In genomic region chr5:125147124-125147523, GRCm38 (mm10) we compare ENCODE assay signal across 18 mouse cellular contexts. TPM values are rescaled to one million over a fixed set of nuclear protein-coding genes. Genes with fewer than 3 reads are reported as not detected.
DNase-seq lines count a peak whose midpoint lies in the region; ATAC-seq and TF ChIP-seq lines count a peak whose summit lies in the region.
"Had no signal": no experiment of that assay in that cellular context is flagged by ENCODE, and none has a peak within 500 bp of the region (broad histone marks: within the 10 kb centered on the region; RNA-seq: fewer than 3 reads in every experiment).

No protein-coding gene starts in this region.

- no peaks in the 10 kb centered on the region for H3K36me3 ChIP-seq in heart, embryonic 13.5 days
- H3K36me3 ChIP-seq in neural tube, embryonic 13.5 days, result no peaks in the 10 kb centered on the region
- 0 out of 2 replicates have a peak, but pooled peaks cover 3% of the 10 kb centered on the region for H3K36me3 ChIP-seq in forebrain, embryonic 14.5 days (ENCODE audit: control insufficient read depth, insufficient read depth, low read length)
- no peaks in the 10 kb centered on the region for H3K36me3 ChIP-seq in stomach, embryonic 16.5 days (ENCODE audit: control insufficient read depth, insufficient read depth, low read length)
- H3K36me3 ChIP-seq: liver, embryonic 15.5 days had no signal

- ATAC-seq in heart, embryonic 13.5 days (ENCODE audit: extremely low read depth, insufficient number of reproducible peaks, low FRiP score, low TSS enrichment), result no peak
- ATAC-seq in neural tube, embryonic 13.5 days (ENCODE audit: low read depth), result no peak
- ATAC-seq in forebrain, embryonic 14.5 days, result no peak
- ATAC-seq in stomach, embryonic 16.5 days (ENCODE audit: insufficient read depth, low FRiP score), result no peak
- ATAC-seq: hindbrain, embryonic 16.5 days had no signal

- H3K4me3 ChIP-seq in heart, embryonic 13.5 days, result no peak overlapping the region
- H3K4me3 ChIP-seq in neural tube, embryonic 13.5 days, result no peak overlapping the region
- H3K4me3 ChIP-seq in forebrain, embryonic 14.5 days (ENCODE audit: low read depth, low read length), result no peak overlapping the region
- H3K4me3 ChIP-seq in stomach, embryonic 16.5 days (replicated peaks; ENCODE audit: low read length), result no peak overlapping the region
- no peak overlapping the region for H3K4me3 ChIP-seq in cerebellum, adult 2 months (replicated peaks; ENCODE audit: insufficient read depth, low read depth, low read length)
- H3K4me3 ChIP-seq: heart, adult 2 months; liver, embryonic 15.5 days had no signal

- DNase-seq in heart, postnatal 14 days, result no peak
- DNase-seq in neural tube, embryonic 10.5 days (ENCODE audit: extremely low spot score, low spot score), result no peak
- DNase-seq in forebrain, embryonic 14.5 days (ENCODE audit: low spot score), result no peak
- DNase-seq in left cerebral cortex, postnatal 25 days (ENCODE audit: low spot score in 2 of 2), result no peak
- DNase-seq in cerebellum, adult 2 months, result no peak
- DNase-seq: adrenal gland, adult 8-10 months; cerebellum, adult 8-10 months; gastrocnemius, postnatal 10 days; heart, adult 2 months; kidney, adult 11 months; kidney, postnatal 14 days; midbrain, embryonic 14.5 days had no signal

- no peaks in the 10 kb centered on the region for H3K27me3 ChIP-seq in heart, embryonic 13.5 days (replicated peaks)
- no peaks in the 10 kb centered on the region for H3K27me3 ChIP-seq in neural tube, embryonic 13.5 days
- no peaks in the 10 kb centered on the region for H3K27me3 ChIP-seq in forebrain, embryonic 14.5 days (replicated peaks; ENCODE audit: control insufficient read depth, insufficient read depth, low read length)
- no peaks in the 10 kb centered on the region for H3K27me3 ChIP-seq in stomach, embryonic 16.5 days (ENCODE audit: control insufficient read depth, insufficient read depth, low read length)
- no peaks in the 10 kb centered on the region for H3K27me3 ChIP-seq in cerebellum, adult 2 months (ENCODE audit: control insufficient read depth, insufficient read depth, low read length)
- H3K27me3 ChIP-seq: liver, embryonic 15.5 days had no signal

- H3K9ac ChIP-seq in heart, embryonic 13.5 days, result 0 out of 2 replicates have a peak overlapping the region, but pooled peaks have one; percentile 4
- H3K9ac ChIP-seq in neural tube, embryonic 13.5 days, result 0 out of 2 replicates have a peak overlapping the region, but pooled peaks have one; percentile 26
- H3K9ac ChIP-seq in forebrain, embryonic 14.5 days (ENCODE audit: low read length), result no peak overlapping the region
- H3K9ac ChIP-seq in stomach, embryonic 16.5 days (ENCODE audit: low read length), result no peak overlapping the region
- H3K9ac ChIP-seq: liver, embryonic 15.5 days had no signal

- TF ChIP-seq CTCF in cerebellum, adult 2 months (IDR thresholded peaks at IDR 0.05; ENCODE audit: borderline replicate concordance, insufficient read depth, low read depth, low read length), result no peak

- H3K27ac ChIP-seq in heart, embryonic 13.5 days (replicated peaks), result peak overlapping the region; percentile 44; the same call in 1 of the 2 replicates
- H3K27ac ChIP-seq in neural tube, embryonic 13.5 days (replicated peaks), result peak overlapping the region; percentile 98
- peak overlapping the region; percentile 80; the same call in 1 of the 2 replicates for H3K27ac ChIP-seq in forebrain, embryonic 14.5 days (ENCODE audit: low read depth, low read length)
- peak overlapping the region; percentile 19; the same call in 1 of the 2 replicates for H3K27ac ChIP-seq in stomach, embryonic 16.5 days (ENCODE audit: low read length)
- no peak overlapping the region for H3K27ac ChIP-seq in cerebellum, adult 2 months (ENCODE audit: insufficient read depth, low read length)
- H3K27ac ChIP-seq: heart, adult 2 months; liver, embryonic 15.5 days; macrophage had no signal

- no peaks in the 10 kb centered on the region for H3K9me3 ChIP-seq in heart, embryonic 13.5 days
- H3K9me3 ChIP-seq in neural tube, embryonic 13.5 days, result no peaks in the 10 kb centered on the region
- no peaks in the 10 kb centered on the region for H3K9me3 ChIP-seq in forebrain, embryonic 14.5 days (replicated peaks; ENCODE audit: control insufficient read depth, low read length)
- no peaks in the 10 kb centered on the region for H3K9me3 ChIP-seq in stomach, embryonic 16.5 days (replicated peaks; ENCODE audit: control insufficient read depth, low read length)
- H3K9me3 ChIP-seq: liver, embryonic 15.5 days had no signal

- peaks cover 96% of the 10 kb centered on the region for H3K4me1 ChIP-seq in heart, embryonic 13.5 days
- H3K4me1 ChIP-seq in neural tube, embryonic 13.5 days (replicated peaks), result peaks cover 90% of the 10 kb centered on the region
- peaks cover 67% of the 10 kb centered on the region for H3K4me1 ChIP-seq in forebrain, embryonic 14.5 days (ENCODE audit: control insufficient read depth, insufficient read depth, low read length)
- peaks cover 76% of the 10 kb centered on the region for H3K4me1 ChIP-seq in stomach, embryonic 16.5 days (ENCODE audit: control insufficient read depth, insufficient read depth, low read length)
- H3K4me1 ChIP-seq in cerebellum, adult 2 months (ENCODE audit: control insufficient read depth, insufficient read depth, low read length), result peaks cover 75% of the 10 kb centered on the region

- intact Hi-C loops in heart, postnatal 14 days (cut with DNase I), result no loop called here
- intact Hi-C loops in left cerebral cortex, postnatal 25 days (cut with DNase I), result no loop called here

- WGBS in heart, embryonic 13.5 days, result 75% methylated on average over 5 of the region's 5 CpGs
- WGBS in neural tube, embryonic 13.5 days, result 92% methylated on average over 4 of the region's 5 CpGs
- 91% methylated on average over 4 of the region's 5 CpGs for WGBS in forebrain, embryonic 14.5 days
- WGBS in stomach, embryonic 16.5 days, result 84% methylated on average over 4 of the region's 5 CpGs
- 92% methylated on average over 5 of the region's 5 CpGs for WGBS in cerebellum, adult 2 months

- no peak for TF ChIP-seq POLR2A in cerebellum, adult 2 months (IDR thresholded peaks at IDR 0.05; ENCODE audit: borderline replicate concordance, insufficient read depth, low read length)

- H3K4me2 ChIP-seq in heart, embryonic 13.5 days, result no peak overlapping the region
- no peak overlapping the region for H3K4me2 ChIP-seq in neural tube, embryonic 13.5 days
- no peak overlapping the region for H3K4me2 ChIP-seq in forebrain, embryonic 14.5 days (ENCODE audit: low read length)
- H3K4me2 ChIP-seq in stomach, embryonic 16.5 days (ENCODE audit: low read depth, low read length), result no peak overlapping the region
- H3K4me2 ChIP-seq: liver, embryonic 15.5 days had no signal

RNA-seq across cellular contexts. Expression of gene Ncor2, which starts 31.9 kb away (rescaled TPM):
- polyA plus RNA-seq in heart, embryonic 13.5 days (2015; fragmentation: Nextera tagmentation; extraction: Ambion mirVana), result 16.5 and 17.0 TPM in 2 replicates
- total RNA-seq in heart, postnatal 14 days (2021), result 10 to 100 TPM; 89.1 to 98.5 TPM
- 29.2 and 30.4 TPM in 2 replicates for polyA plus RNA-seq in neural tube, embryonic 13.5 days (2015; fragmentation: Nextera tagmentation; extraction: Ambion mirVana)
- 15.1 and 22.3 TPM in 2 replicates for polyA plus RNA-seq in forebrain, embryonic 14.5 days (2014; fragmentation: Nextera tagmentation; extraction: Ambion mirVana)
- polyA plus RNA-seq in stomach, embryonic 16.5 days (2015; fragmentation: Nextera tagmentation; extraction: Ambion mirVana), result 21.4 and 24.6 TPM in 2 replicates
- total RNA-seq in left cerebral cortex, postnatal 25 days (2021), result 100 to 1,000 TPM; 183 to 200 TPM
- 86.8 and 93.2 TPM in 2 replicates for polyA plus RNA-seq in cerebellum, adult 2 months (2012; rRNA removed)

Comparison
In these comparisons a context has a peak if more than half of its experiments do, and no peak if none do; other contexts are left out.
1. H3K9ac ChIP-seq: peak in heart, embryonic 13.5 days (single experiment) and neural tube, embryonic 13.5 days (single experiment); none in forebrain, embryonic 14.5 days (single experiment) and stomach, embryonic 16.5 days (single experiment).